Mouse (Mus musculus) intestine, embryonic 14.5 days (tissue): ENCODE data around the gene Bbx. TPM values are rescaled to one million over a fixed set of nuclear protein-coding genes. Genes with fewer than 3 reads are reported as not detected.

Experiments
- ATAC-seq: fragments of 200-750 bp; cut with Nextera tagmentation; replicated peaks from 2 replicates; pipeline ENCODE4 v1.8.0; 2017; ENCODE audit warnings: low read depth, moderate number of reproducible peaks, moderate TSS enrichment, moderate library complexity; ENCODE audit not compliant: low FRiP score, low TSS enrichment
- DNase-seq: peaks from one replicate; pipeline ENCODE4 v3.0.0-alpha.2; 2018; ENCODE audit warnings: low spot score
- H3K27ac ChIP-seq: fragments of 300-500 bp; sonication (generic); 2 replicates; pipeline ENCODE4 v1.5.1; 2014; ENCODE audit warnings: low read depth, mild to moderate bottlenecking, control low read depth
- H3K27me3 ChIP-seq: fragments of 300-500 bp; sonication (generic); replicated peaks from 2 replicates; pipeline ENCODE4 v1.6.1; 2014; ENCODE audit warnings: low read length, control low read depth; ENCODE audit not compliant: control insufficient read depth, insufficient read depth
- H3K36me3 ChIP-seq: fragments of 300-500 bp; sonication (generic); 2 replicates; pipeline ENCODE4 v1.6.1; 2014; ENCODE audit warnings: low read length, control low read depth; ENCODE audit not compliant: control insufficient read depth, insufficient read depth
- H3K4me1 ChIP-seq: fragments of 300-500 bp; sonication (generic); replicated peaks from 2 replicates; pipeline ENCODE4 v1.6.1; 2014; ENCODE audit warnings: low read length, control low read depth, mixed read lengths; ENCODE audit not compliant: control insufficient read depth, insufficient read depth
- H3K4me2 ChIP-seq: fragments of 300-500 bp; sonication (generic); 2 replicates; pipeline ENCODE4 v1.6.1; 2014; ENCODE audit warnings: low read length
- H3K4me3 ChIP-seq: fragments of 300-500 bp; sonication (generic); 2 replicates; pipeline ENCODE4 v1.5.1; 2014; ENCODE audit warnings: low read depth, low read length, control low read depth, mixed read lengths
- H3K9ac ChIP-seq: fragments of 300-500 bp; sonication (generic); 2 replicates; pipeline ENCODE4 v1.6.1; 2014; ENCODE audit warnings: mild to moderate bottlenecking, low read length
- H3K9me3 ChIP-seq: fragments of 300-500 bp; sonication (generic); 2 replicates; pipeline ENCODE4 v1.6.1; 2016; ENCODE audit warnings: low read length, control low read depth; ENCODE audit not compliant: control insufficient read depth
- WGBS: fragments of 180-500 bp; shearing (Covaris S2); extraction: QIAGEN DNeasy Blood & Tissue Kit; methylation state at CpG from one replicate; pipeline ENCODE4 v1.1.7; 2014; 5-methylcytosine and 5-hydroxymethylcytosine counted together
- polyA plus RNA-seq: library from polyadenylated mRNA; unstranded; fragments of >200 nt; fragmentation: Nextera tagmentation; extraction: Ambion mirVana; gene quantifications from 2 replicates; pipeline ENCODE4 v1.2.1, GENCODE M21; 2014

Bbx gene
- polyA plus RNA-seq: 34.0 and 38.2 TPM in 2 replicates

GRCm38 (mm10) chr16:50432062-50432878, at the start of gene Bbx:
Bbx (minus strand) TSS chr16:50432390.
- WGBS: under 1% methylated on average over 54 of the region's 55 CpGs

DNA sequence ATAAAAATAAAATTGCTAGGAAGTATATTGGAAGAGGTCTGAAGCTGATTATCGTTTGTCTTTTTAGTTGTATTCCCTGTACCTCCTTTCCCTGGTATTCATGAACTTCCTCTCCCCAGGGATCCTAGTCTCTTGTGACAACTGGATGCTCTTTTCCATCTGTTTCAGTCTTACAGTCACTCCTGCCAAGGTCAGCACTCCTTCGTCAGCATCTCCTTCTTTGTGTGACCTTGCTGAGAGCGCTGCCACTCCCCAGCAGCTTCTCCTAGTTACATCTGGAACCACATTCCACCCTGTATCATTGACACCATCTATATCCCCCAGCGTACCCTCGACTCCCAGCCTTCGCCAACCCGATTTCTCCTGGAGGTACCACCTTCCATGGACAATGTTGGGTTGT, 49.7 kb upstream of the Bbx start:
- Histone ChIP-seq H3K4me1 (no peaks in the 10 kb centered on the region), H3K4me2 (peak overlapping the region; percentile 26), H3K36me3 (no peaks in the 10 kb centered on the region), H3K27me3 (no peaks in the 10 kb centered on the region), H3K4me3 (no peak overlapping the region), H3K9ac (no peak overlapping the region), H3K27ac (no peak overlapping the region), H3K9me3 (no peaks in the 10 kb centered on the region)
- no peak for ATAC-seq
- DNase-seq: no peak
- 66% methylated on average over 7 of the region's 7 CpGs for WGBS

More at GRCm38 (mm10) chr16:50432062-50432878, at the start of gene Bbx:
- Histone ChIP-seq H3K27ac (peak within 1 kb of the TSS; percentile 99), H3K27me3 (no peaks in the 10 kb centered on the region), H3K36me3 (peaks cover 3% of the 10 kb centered on the region; the same call in 1 of the 2 replicates), H3K4me1 (0 out of 2 replicates have a peak, but pooled peaks cover 6% of the 10 kb centered on the region), H3K9me3 (no peaks in the 10 kb centered on the region), H3K4me2 (peak within 1 kb of the TSS; percentile 92), H3K4me3 (peak within 1 kb of the TSS; percentile 86), H3K9ac (peak within 1 kb of the TSS; percentile 89)
- ATAC-seq (peak; percentile 97), DNase-seq (peak; percentile 99)

DNA sequence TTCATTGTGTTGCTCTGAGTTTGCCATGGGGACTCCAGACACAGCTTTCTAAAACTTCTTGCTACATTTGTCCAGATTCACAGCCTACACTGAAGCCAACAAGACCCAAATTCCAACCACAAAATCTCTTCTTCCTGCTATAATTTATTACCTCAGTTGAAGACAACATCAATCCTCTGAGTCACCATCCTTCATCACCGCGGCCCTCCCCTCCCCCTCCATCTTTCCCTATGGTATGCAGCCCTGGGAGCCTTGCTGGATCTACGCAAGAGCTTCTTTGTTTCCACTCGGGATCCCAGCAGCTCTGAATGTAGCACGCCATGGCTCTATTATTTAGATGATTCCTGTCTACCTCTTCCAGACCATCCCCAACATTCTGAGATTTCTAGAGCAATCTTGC, 49.2 kb upstream of the Bbx start:
- WGBS: 57% methylated on average over 5 of the region's 5 CpGs
- no peak for DNase-seq
- H3K4me1 ChIP-seq: no peaks in the 10 kb centered on the region
- H3K9me3 ChIP-seq: no peaks in the 10 kb centered on the region
- H3K27ac ChIP-seq: no peak overlapping the region
- no peak overlapping the region for H3K4me3 ChIP-seq
- no peak overlapping the region for H3K4me2 ChIP-seq
- no peaks in the 10 kb centered on the region for H3K36me3 ChIP-seq
- H3K27me3 ChIP-seq: no peaks in the 10 kb centered on the region
- no peak overlapping the region for H3K9ac ChIP-seq
- ATAC-seq: no peak

GRCm38 (mm10) chr16:50478695-50479094, 46.5 kb upstream of the Bbx start:
- ATAC-seq: no peak

GRCm38 (mm10) chr16:50477628-50478027, 45.4 kb upstream of the Bbx start:
- Histone ChIP-seq H3K27ac (no peak overlapping the region), H3K27me3 (no peaks in the 10 kb centered on the region), H3K9me3 (no peaks in the 10 kb centered on the region), H3K4me1 (no peaks in the 10 kb centered on the region), H3K4me3 (no peak overlapping the region), H3K4me2 (no peak overlapping the region), H3K36me3 (no peaks in the 10 kb centered on the region), H3K9ac (no peak overlapping the region)
- WGBS: 87% methylated on average over 6 of the region's 6 CpGs
- ATAC-seq (no peak), DNase-seq (no peak)

More at GRCm38 (mm10) chr16:50478695-50479094, 46.5 kb upstream of the Bbx start:
- 91% methylated on average over 1 of the region's 1 CpGs for WGBS
- Histone ChIP-seq H3K27ac (no peak overlapping the region), H3K9me3 (no peaks in the 10 kb centered on the region), H3K36me3 (no peaks in the 10 kb centered on the region), H3K27me3 (no peaks in the 10 kb centered on the region), H3K4me2 (no peak overlapping the region), H3K4me3 (no peak overlapping the region), H3K9ac (no peak overlapping the region), H3K4me1 (no peaks in the 10 kb centered on the region)
- no peak for DNase-seq

DNA sequence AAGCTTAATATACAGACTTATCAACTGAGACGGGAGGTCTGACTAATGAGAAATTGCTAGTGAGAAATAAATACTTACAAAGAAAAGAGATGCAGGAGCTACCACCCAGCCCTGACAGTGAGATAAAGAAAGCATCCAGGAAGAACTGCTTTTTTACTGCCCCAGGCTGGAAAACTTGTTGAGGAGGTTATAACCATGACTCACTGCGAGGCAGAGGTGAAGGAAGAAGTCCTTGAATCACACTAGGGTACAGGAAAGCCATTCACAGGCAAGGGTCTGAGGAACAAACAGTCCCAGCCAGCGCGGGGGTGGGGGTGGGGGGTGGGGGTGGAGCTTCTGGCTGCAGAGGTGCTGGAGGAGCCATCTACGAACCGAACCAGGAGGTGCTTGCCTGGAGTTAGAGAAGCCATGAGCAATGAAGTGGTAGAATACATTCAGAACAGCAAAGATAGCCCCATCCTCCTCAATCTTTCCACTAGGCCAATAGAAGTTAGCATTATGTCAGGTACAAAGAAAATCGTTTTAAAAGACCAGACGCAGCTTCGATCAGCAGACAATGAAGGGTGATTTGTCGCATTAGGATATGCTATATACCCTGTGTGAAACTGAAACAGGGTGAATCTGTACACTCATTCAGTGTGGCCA, 30.2 kb upstream of the Bbx start:
- ATAC-seq (peak; percentile 71; the same call in 1 of the 2 replicates), DNase-seq (no peak)
- Histone ChIP-seq H3K27me3 (no peaks in the 10 kb centered on the region), H3K36me3 (no peaks in the 10 kb centered on the region), H3K27ac (no peak overlapping the region), H3K4me1 (no peaks in the 10 kb centered on the region), H3K9ac (no peak overlapping the region), H3K4me3 (no peak overlapping the region), H3K9me3 (no peaks in the 10 kb centered on the region), H3K4me2 (peak overlapping the region; percentile 11; the same call in 1 of the 2 replicates)
- 28% methylated on average over 10 of the region's 10 CpGs for WGBS

GRCm38 (mm10) chr16:50459146-50459545, 27.0 kb upstream of the Bbx start:
- no peaks in the 10 kb centered on the region for H3K4me1 ChIP-seq
- H3K27ac ChIP-seq: no peak overlapping the region
- WGBS: 32% methylated on average over 3 of the region's 3 CpGs
- H3K9ac ChIP-seq: no peak overlapping the region
- ATAC-seq: no peak
- no peaks in the 10 kb centered on the region for H3K27me3 ChIP-seq
- DNase-seq: no peak
- H3K36me3 ChIP-seq: no peaks in the 10 kb centered on the region
- H3K4me3 ChIP-seq: no peak overlapping the region
- no peaks in the 10 kb centered on the region for H3K9me3 ChIP-seq
- no peak overlapping the region for H3K4me2 ChIP-seq

- DNase-seq (no peak), ATAC-seq (no peak)
- Histone ChIP-seq H3K4me1 (no peaks in the 10 kb centered on the region), H3K4me3 (no peak overlapping the region), H3K9me3 (no peaks in the 10 kb centered on the region), H3K9ac (no peak overlapping the region), H3K27me3 (no peaks in the 10 kb centered on the region), H3K27ac (no peak overlapping the region), H3K36me3 (no peaks in the 10 kb centered on the region), H3K4me2 (no peak overlapping the region)
- 72% methylated on average over 1 of the region's 1 CpGs for WGBS
Observed at GRCm38 (mm10) chr16:50456053-50456452, 23.9 kb upstream of the Bbx start.
